Mouse (Mus musculus): Measurements from ENCODE around the gene Stk31.

DNA sequence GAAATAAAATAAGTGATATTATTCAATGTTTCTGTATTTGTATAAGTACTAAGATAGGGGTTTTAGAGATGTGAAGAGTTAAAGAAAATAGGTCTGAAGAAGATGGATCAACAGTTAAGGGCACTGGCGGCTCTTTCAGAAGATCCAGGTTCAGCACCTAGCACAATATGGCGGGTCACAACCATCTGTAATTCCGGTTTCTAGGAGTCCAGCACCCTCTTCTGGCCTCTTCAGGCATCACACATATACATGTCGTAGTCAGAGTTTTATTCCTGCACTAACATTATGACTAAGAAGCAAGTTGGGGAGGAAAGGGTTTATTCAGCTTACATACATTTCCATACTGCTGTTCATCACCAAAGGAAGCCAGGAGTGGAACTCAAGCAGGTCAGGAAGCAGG is 40.2 kb upstream of the Stk31 start:
- TF ChIP-seq CTCF (IDR thresholded peaks at IDR 0.05; ENCODE audit: control insufficient read depth, insufficient read depth, insufficient replicate concordance, low read depth, low read length) (no peak), POLR2A (IDR thresholded peaks at IDR 0.05; ENCODE audit: control insufficient read depth, low read depth, low read length) (no peak)

All from testis, adult 2 months (tissue).